Mouse (Mus musculus) CH12.LX (cell line): ENCODE data around the gene Tnfrsf12a. TPM values are rescaled to one million over a fixed set of nuclear protein-coding genes. Genes with fewer than 3 reads are reported as not detected.

Experiments
- DNase-seq: peaks from one replicate; pipeline ENCODE4 v3.0.0-alpha.2; 2013; ENCODE audit errors: extremely low read depth
- H3K27ac ChIP-seq: 2 replicates; pipeline ENCODE4 v1.5.1; 2012; ENCODE audit warnings: low read depth, mild to moderate bottlenecking, control low read depth, moderate library complexity; ENCODE audit not compliant: insufficient read depth
- H3K27me3 ChIP-seq: replicated peaks from 2 replicates; pipeline ENCODE3; 2012; ENCODE audit warnings: inconsistent platforms
- H3K36me3 ChIP-seq, 2 experiments: replicated peaks in 1 of 2; 2 replicates each; pipeline versions ENCODE3 to v1.6.1; 2012; ENCODE audit warnings: inconsistent platforms in 1 of 2, low read length in 1 of 2, mild to moderate bottlenecking in 1 of 2, mixed read lengths in 1 of 2, moderate library complexity in 1 of 2; ENCODE audit not compliant: control insufficient read depth in 1 of 2, insufficient read depth in 1 of 2
- H3K4me1 ChIP-seq, 2 experiments: 2 replicates each; pipeline ENCODE4 v1.6.1; 2012; ENCODE audit warnings: inconsistent platforms in 1 of 2, moderate library complexity in 1 of 2; ENCODE audit not compliant: insufficient read depth in 2 of 2, control insufficient read depth in 1 of 2
- H3K4me2 ChIP-seq: 2 replicates; pipeline ENCODE4 v1.6.1; 2012; ENCODE audit warnings: low read depth, mild to moderate bottlenecking, control low read depth; ENCODE audit not compliant: poor library complexity, insufficient read depth, severe bottlenecking
- H3K4me3 ChIP-seq, 3 experiments: fragments of 150-350 bp in 1 of 3; sonication (generic) in 1 of 3; replicated peaks in 1 of 3; 2 replicates each; pipeline versions ENCODE3 to v1.5.1; 2011 to 2012; ENCODE audit warnings: low read depth in 2 of 3, low read length in 2 of 3, mild to moderate bottlenecking in 2 of 3, moderate library complexity in 2 of 3, control low read depth in 1 of 3, improper control_type of control experiment in 1 of 3, inconsistent platforms in 1 of 3, mixed read lengths in 1 of 3; ENCODE audit not compliant: poor library complexity in 1 of 3
- H3K79me2 ChIP-seq: replicated peaks from 2 replicates; pipeline ENCODE4 v1.6.1; 2012; ENCODE audit warnings: mild to moderate bottlenecking, moderate library complexity; ENCODE audit not compliant: control insufficient read depth, poor library complexity, insufficient read depth, severe bottlenecking; ENCODE audit errors: extremely low read depth
- H3K9ac ChIP-seq: 2 replicates; pipeline ENCODE4 v1.6.1; 2012; ENCODE audit warnings: low read depth, mild to moderate bottlenecking, control low read depth, moderate library complexity; ENCODE audit not compliant: insufficient read depth
- H3K9me3 ChIP-seq: replicated peaks from 2 replicates; pipeline ENCODE3; 2012; ENCODE audit warnings: low read length, inconsistent platforms, mixed read lengths
- BHLHE40 ChIP-seq: IDR thresholded peaks from 2 replicates; pipeline ENCODE4 v1.6.1; 2011; ENCODE audit warnings: mild to moderate bottlenecking, low read depth, low read length, improper control_type of control experiment
- CTCF ChIP-seq, 2 experiments: IDR thresholded peaks in 1 of 2; conservative IDR thresholded peaks in 1 of 2; 2 replicates each; pipeline ENCODE4 v1.5.1; 2011 to 2012; ENCODE audit warnings: low read depth in 2 of 2, low read length in 2 of 2, improper control_type of control experiment in 1 of 2, inconsistent platforms in 1 of 2, mild to moderate bottlenecking in 1 of 2, moderate library complexity in 1 of 2
- E2F4 ChIP-seq: IDR thresholded peaks from 2 replicates; pipeline ENCODE4 v1.6.1; 2011; ENCODE audit warnings: low read depth, low read length, improper control_type of control experiment; ENCODE audit not compliant: insufficient replicate concordance
- ETS1 ChIP-seq: conservative IDR thresholded peaks from 2 replicates; pipeline ENCODE4 v1.6.1; 2012; ENCODE audit warnings: low read depth, mild to moderate bottlenecking, inconsistent platforms, low read length, improper control_type of control experiment, moderate library complexity
- IRF4 ChIP-seq: IDR thresholded peaks from 2 replicates; pipeline ENCODE4 v1.6.1; 2014; ENCODE audit warnings: low read depth, mild to moderate bottlenecking, inconsistent platforms, low read length, improper control_type of control experiment
- JUN ChIP-seq: IDR thresholded peaks from 2 replicates; pipeline ENCODE4 v1.6.1; 2011; ENCODE audit warnings: low read depth, mild to moderate bottlenecking, low read length, improper control_type of control experiment, moderate library complexity; ENCODE audit not compliant: insufficient read depth
- JUND ChIP-seq: conservative IDR thresholded peaks from 2 replicates; pipeline ENCODE4 v1.6.1; 2011; ENCODE audit warnings: low read depth, low read length, improper control_type of control experiment
- KAT2A ChIP-seq: IDR thresholded peaks from 2 replicates; pipeline ENCODE4 v1.6.1; 2012; ENCODE audit warnings: low read length, improper control_type of control experiment, inconsistent platforms; ENCODE audit not compliant: insufficient replicate concordance
- MAX ChIP-seq: IDR thresholded peaks from 2 replicates; pipeline ENCODE4 v1.6.1; 2011; ENCODE audit warnings: low read length, improper control_type of control experiment
- MAZ ChIP-seq: IDR thresholded peaks from 2 replicates; pipeline ENCODE4 v1.6.1; 2012; ENCODE audit warnings: low read depth, mild to moderate bottlenecking, inconsistent platforms, low read length, improper control_type of control experiment, moderate library complexity
- MEF2A ChIP-seq: IDR thresholded peaks from 2 replicates; pipeline ENCODE4 v1.6.1; 2014; ENCODE audit warnings: low read depth, mild to moderate bottlenecking, inconsistent platforms, low read length, improper control_type of control experiment, borderline replicate concordance
- MXI1 ChIP-seq: IDR thresholded peaks from 2 replicates; pipeline ENCODE4 v1.6.1; 2011; ENCODE audit warnings: mild to moderate bottlenecking, low read depth, low read length, improper control_type of control experiment
- NELFE ChIP-seq: IDR thresholded peaks from 2 replicates; pipeline ENCODE4 v1.6.1; 2011; ENCODE audit warnings: low read depth, low read length, improper control_type of control experiment
- POLR2A ChIP-seq: IDR thresholded peaks from 2 replicates; pipeline ENCODE4 v1.6.1; 2011; ENCODE audit warnings: low read depth, mild to moderate bottlenecking, improper control_type of control experiment, low read length
- POLR2AphosphoS2 ChIP-seq: IDR thresholded peaks from 2 replicates; pipeline ENCODE4 v1.6.1; 2011; ENCODE audit warnings: low read depth, low read length, improper control_type of control experiment
- RCOR1 ChIP-seq: conservative IDR thresholded peaks from 2 replicates; pipeline ENCODE4 v1.6.1; 2012; ENCODE audit warnings: low read depth, mild to moderate bottlenecking, inconsistent platforms, low read length, improper control_type of control experiment
- SIN3A ChIP-seq: IDR thresholded peaks from 2 replicates; pipeline ENCODE4 v1.6.1; 2012; ENCODE audit warnings: low read length, improper control_type of control experiment, inconsistent platforms
- UBTF ChIP-seq: IDR thresholded peaks from 2 replicates; pipeline ENCODE4 v1.6.1; 2012; ENCODE audit warnings: low read depth, mild to moderate bottlenecking, inconsistent platforms, low read length, improper control_type of control experiment, moderate library complexity
- ZKSCAN1 ChIP-seq: IDR thresholded peaks from 2 replicates; pipeline ENCODE4 v1.6.1; 2012; ENCODE audit warnings: low read depth, inconsistent platforms, low read length, improper control_type of control experiment, borderline replicate concordance
- ZNF384 ChIP-seq: IDR thresholded peaks from 2 replicates; pipeline ENCODE4 v1.6.1; 2012; ENCODE audit warnings: low read depth, low read length, improper control_type of control experiment, inconsistent platforms
- dilution Hi-C: fragments of 300-500 bp; cut with MboI; formaldehyde crosslinking; loops from 2 replicates; pipeline ENCODE4 v1.14.3; 2020; ENCODE audit warnings: low sequenced_read_pairs; ENCODE audit not compliant: extremely low pct_unique_long_range_greater_than_20kb, extremely low pct_ligation_motif_present
- in situ Hi-C: fragments of 300-500 bp; cut with MboI; formaldehyde crosslinking; loops from 3 replicates; pipeline ENCODE4 v1.14.3; 2019; ENCODE audit warnings: low sequenced_read_pairs, low pct_ligation_motif_present, low pct_unique_long_range_greater_than_20kb, mixed read lengths
- polyA plus RNA-seq: library from polyadenylated mRNA; unstranded; fragments of >175 nt; gene quantifications from 2 replicates; pipeline ENCODE4 v1.2.1, GENCODE M21; 2012; ENCODE audit warnings: low read depth; ENCODE audit not compliant: insufficient read length
- total RNA-seq, 2 experiments: library from RNA; depleted of rRNA; stranded (reverse); fragments of 300-350 nt in 1 of 2; fragments of >200 nt in 1 of 2; gene quantifications; 2 replicates each; pipeline ENCODE4 v1.2.3; 2012 to 2014

Gene Tnfrsf12a
- total and polyA plus RNA-seq, 3 experiments: 1.2 to 5.1 (median 1.5) TPM

- H3K79me2 ChIP-seq: no peaks in the 10 kb centered on the region
- H3K4me3 ChIP-seq: no peak overlapping the region
- no peak overlapping the region for H3K27ac ChIP-seq
- H3K9me3 ChIP-seq: no peaks in the 10 kb centered on the region
- dilution Hi-C loops: no loop called here
- TF ChIP-seq BHLHE40 (no peak), JUN (no peak), MEF2A (no peak), JUND (no peak), MAZ (no peak)
- TF ChIP-seq, all 38 proteins: peak for 0
- peaks cover 18 to 53% of the 10 kb centered on the region in 2 experiments for H3K36me3 ChIP-seq
- H3K9ac ChIP-seq: no peak overlapping the region
- peaks cover 7 to 33% of the 10 kb centered on the region in 2 experiments for H3K4me1 ChIP-seq
- DNase-seq: no peak
- no peak overlapping the region for H3K4me2 ChIP-seq
- in situ Hi-C loops: loop anchor here (10.0 kb wide), 1 partner anchor 54 kb away; the partner anchor contains the start of genes 1520401A03Rik and Pkmyt1
- H3K27me3 ChIP-seq: no peaks in the 10 kb centered on the region
Measured at GRCm38 (mm10) chr17:23670516-23671074, 6.7 kb downstream of the Tnfrsf12a start.

GRCm38 (mm10) chr17:23665511-23665910 lies 11.8 kb downstream of the Tnfrsf12a start:
- in situ Hi-C loops: loop anchor here (10.0 kb wide), 1 partner anchor 299 kb away; no protein-coding TSS in a partner anchor
- Histone ChIP-seq H3K9ac (no peak overlapping the region), H3K36me3 (peaks cover 18 to 53% of the 10 kb centered on the region in 2 experiments)

More at GRCm38 (mm10) chr17:23665511-23665910, 11.8 kb downstream of the Tnfrsf12a start:
- peaks cover 31% of the 10 kb centered on the region for H3K27me3 ChIP-seq
- TF ChIP-seq KAT2A (no peak), ZKSCAN1 (no peak), MAX (no peak), RCOR1 (no peak), E2F4 (no peak), POLR2AphosphoS2 (no peak), NELFE (no peak), MXI1 (no peak), UBTF (no peak), MAZ (no peak), CTCF (conservative IDR thresholded peaks at IDR 0.05 in 1 of 2, IDR thresholded peaks at IDR 0.05 in 1 of 2; ENCODE audit: low read depth in 2 of 2, low read length in 2 of 2) (no peak), JUND (no peak), POLR2A (no peak), SIN3A (no peak), ZNF384 (no peak), ETS1 (no peak), IRF4 (no peak)
- H3K4me1 ChIP-seq: peaks cover 6 to 12% of the 10 kb centered on the region in 2 experiments; a peak in 3 of 4 replicates
- H3K4me2 ChIP-seq: no peak overlapping the region
- H3K9me3 ChIP-seq: no peaks in the 10 kb centered on the region
- no peak overlapping the region for H3K27ac ChIP-seq
- no peaks in the 10 kb centered on the region for H3K79me2 ChIP-seq
- DNase-seq: no peak
- dilution Hi-C loops: no loop called here
- H3K4me3 ChIP-seq: no peak overlapping the region
